Mouse (Mus musculus) ES-E14 (cell line): ENCODE measurements around the gene Vamp3.

Source experiments
- MAFK ChIP-seq: IDR thresholded peaks from 2 replicates; pipeline ENCODE4 v1.6.1; 2014; ENCODE audit warnings: mild to moderate bottlenecking, low read depth, low read length, inconsistent platforms; ENCODE audit not compliant: insufficient read depth
- ZC3H11A ChIP-seq: IDR thresholded peaks from 2 replicates; pipeline ENCODE4 v1.6.1; 2012; ENCODE audit warnings: low read depth, mild to moderate bottlenecking, inconsistent platforms, low read length, borderline replicate concordance
- ZNF384 ChIP-seq: IDR thresholded peaks from 2 replicates; pipeline ENCODE4 v1.6.1; 2012; ENCODE audit warnings: low read depth, low read length, inconsistent platforms

DNA sequence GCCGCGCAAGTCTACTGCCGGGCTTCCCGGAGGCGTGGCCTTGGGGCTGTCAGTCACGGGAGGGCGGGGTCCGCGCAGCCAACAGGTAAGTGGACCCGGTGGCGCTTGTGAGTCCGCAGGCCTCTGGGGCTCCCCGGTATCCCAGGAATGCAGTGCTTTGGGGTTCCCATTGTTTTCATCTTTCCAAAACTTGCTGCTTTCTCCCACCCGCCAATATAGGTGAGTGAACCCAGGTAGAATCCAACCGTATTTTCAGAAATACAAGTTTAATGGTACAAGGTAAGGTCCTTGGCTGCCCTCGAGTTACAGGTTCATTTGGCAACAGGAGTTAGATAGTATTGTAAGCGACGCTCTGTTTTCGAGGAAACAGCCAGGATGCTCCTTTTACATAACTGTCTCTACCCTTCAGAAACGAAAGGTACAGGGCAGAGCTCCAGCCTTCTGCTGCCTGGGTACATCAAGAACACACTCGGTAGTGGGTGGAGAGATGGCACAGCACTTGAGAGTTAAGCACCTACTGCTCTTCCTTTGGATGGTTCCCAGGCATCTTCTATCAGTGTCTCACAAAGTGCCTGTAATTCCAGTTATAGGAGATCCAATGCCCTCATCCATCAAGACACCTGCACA lies 12.7 kb downstream of the Vamp3 start:
- TF ChIP-seq MAFK (no peak), ZC3H11A (no peak), ZNF384 (no peak)
